Mouse (Mus musculus): ENCODE results near the gene Slc47a2. TPM values are rescaled to one million over a fixed set of nuclear protein-coding genes. Genes with fewer than 3 reads are reported as not detected.

Gene Slc47a2
- polyA plus RNA-seq, 1 experiment from 2014 or later = not detected

Other genes with a start within 250 kb of the Slc47a2 start
- 0.89 and 0.99 TPM in 2 replicates for gene Tnfrsf13b, start 216.1 kb downstream of the Slc47a2 start, polyA plus RNA-seq (2014; fragmentation: Nextera tagmentation; extraction: Ambion mirVana)
- gene Usp22, start 167.8 kb downstream of the Slc47a2 start, polyA plus RNA-seq (2014; fragmentation: Nextera tagmentation; extraction: Ambion mirVana) = 186 and 194 TPM in 2 replicates
- 0.44 TPM in 1 of 2 replicates, not detected in the other for gene Aldh3a1, start 135.3 kb downstream of the Slc47a2 start, polyA plus RNA-seq (2014; fragmentation: Nextera tagmentation; extraction: Ambion mirVana)
- 16.8 and 19.7 TPM in 2 replicates for gene Aldh3a2, start 75.4 kb downstream of the Slc47a2 start, polyA plus RNA-seq (2014; fragmentation: Nextera tagmentation; extraction: Ambion mirVana)
- gene Slc47a1, start 35.5 kb upstream of the Slc47a2 start, polyA plus RNA-seq (2014; fragmentation: Nextera tagmentation; extraction: Ambion mirVana) = 0.05 TPM in 1 of 2 replicates, not detected in the other
- 0.13 TPM in 1 of 2 replicates, not detected in the other for gene Rnf112, start 111.3 kb upstream of the Slc47a2 start, polyA plus RNA-seq (2014; fragmentation: Nextera tagmentation; extraction: Ambion mirVana)
- 244 and 251 TPM in 2 replicates for gene Mfap4, start 142.6 kb upstream of the Slc47a2 start, polyA plus RNA-seq (2014; fragmentation: Nextera tagmentation; extraction: Ambion mirVana)
- gene Mapk7, start 151.5 kb upstream of the Slc47a2 start, polyA plus RNA-seq (2014; fragmentation: Nextera tagmentation; extraction: Ambion mirVana) = 58.6 and 63.6 TPM in 2 replicates
- 40.9 and 42.7 TPM in 2 replicates for gene B9d1, start 162.3 kb upstream of the Slc47a2 start, polyA plus RNA-seq (2014; fragmentation: Nextera tagmentation; extraction: Ambion mirVana)
- 23.7 and 24.7 TPM in 2 replicates for gene Epn2, start 236.8 kb upstream of the Slc47a2 start, polyA plus RNA-seq (2014; fragmentation: Nextera tagmentation; extraction: Ambion mirVana)

Measured in limb, embryonic 11.5 days (tissue).